Mouse (Mus musculus): ENCODE data around the gene Avil.
A peak's percentile ranks its signal among the peaks of the same experiment; 100 is the strongest.
"Not testable (repeated sequence)": the region's sequence is repeated elsewhere in the genome, so short reads cannot be mapped to it uniquely, and the experiment has no call there.

Gene Avil

DNA sequence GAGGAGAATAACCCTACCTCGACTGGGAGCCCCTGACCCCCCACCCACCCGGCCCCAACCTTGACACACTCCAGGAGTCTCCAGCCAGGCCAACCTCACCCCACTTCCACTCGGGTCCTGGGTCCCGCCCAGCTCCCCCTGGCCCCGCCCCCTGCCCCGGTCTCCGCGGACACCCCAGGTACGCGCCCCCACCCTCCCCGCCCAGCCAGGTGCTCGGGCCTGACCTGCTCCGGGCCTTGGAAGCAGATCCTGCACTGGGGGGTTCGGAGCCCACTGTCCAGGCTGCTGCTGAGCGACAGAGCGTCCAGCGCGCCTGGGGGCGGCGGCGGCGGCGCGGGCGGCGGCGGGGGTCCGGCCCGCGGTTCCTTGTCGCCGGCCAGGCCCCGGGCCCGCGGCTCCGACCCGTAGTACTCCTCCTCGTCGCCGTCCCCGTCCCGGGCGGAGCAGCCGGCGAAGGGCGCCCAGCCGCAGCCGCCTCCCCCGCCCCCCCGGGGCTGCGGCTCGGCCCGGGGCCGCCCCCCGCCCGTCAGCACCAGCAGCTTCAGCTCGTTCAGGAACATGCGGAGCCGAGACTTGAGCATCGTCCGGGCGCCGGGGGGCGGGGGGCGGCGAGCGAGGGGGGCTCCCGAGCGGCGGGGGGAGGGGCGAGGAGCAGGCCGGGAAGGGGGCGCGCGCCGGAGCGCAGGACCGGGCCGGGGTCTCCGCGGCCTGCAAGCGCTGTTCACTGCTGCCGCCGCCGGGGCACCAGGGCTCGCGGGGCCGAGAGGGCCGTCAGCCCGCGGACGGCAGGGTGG is 58.9 kb downstream of the Avil start:
- no peak for DNase-seq (ENCODE audit: low spot score in 2 of 2)

DNA sequence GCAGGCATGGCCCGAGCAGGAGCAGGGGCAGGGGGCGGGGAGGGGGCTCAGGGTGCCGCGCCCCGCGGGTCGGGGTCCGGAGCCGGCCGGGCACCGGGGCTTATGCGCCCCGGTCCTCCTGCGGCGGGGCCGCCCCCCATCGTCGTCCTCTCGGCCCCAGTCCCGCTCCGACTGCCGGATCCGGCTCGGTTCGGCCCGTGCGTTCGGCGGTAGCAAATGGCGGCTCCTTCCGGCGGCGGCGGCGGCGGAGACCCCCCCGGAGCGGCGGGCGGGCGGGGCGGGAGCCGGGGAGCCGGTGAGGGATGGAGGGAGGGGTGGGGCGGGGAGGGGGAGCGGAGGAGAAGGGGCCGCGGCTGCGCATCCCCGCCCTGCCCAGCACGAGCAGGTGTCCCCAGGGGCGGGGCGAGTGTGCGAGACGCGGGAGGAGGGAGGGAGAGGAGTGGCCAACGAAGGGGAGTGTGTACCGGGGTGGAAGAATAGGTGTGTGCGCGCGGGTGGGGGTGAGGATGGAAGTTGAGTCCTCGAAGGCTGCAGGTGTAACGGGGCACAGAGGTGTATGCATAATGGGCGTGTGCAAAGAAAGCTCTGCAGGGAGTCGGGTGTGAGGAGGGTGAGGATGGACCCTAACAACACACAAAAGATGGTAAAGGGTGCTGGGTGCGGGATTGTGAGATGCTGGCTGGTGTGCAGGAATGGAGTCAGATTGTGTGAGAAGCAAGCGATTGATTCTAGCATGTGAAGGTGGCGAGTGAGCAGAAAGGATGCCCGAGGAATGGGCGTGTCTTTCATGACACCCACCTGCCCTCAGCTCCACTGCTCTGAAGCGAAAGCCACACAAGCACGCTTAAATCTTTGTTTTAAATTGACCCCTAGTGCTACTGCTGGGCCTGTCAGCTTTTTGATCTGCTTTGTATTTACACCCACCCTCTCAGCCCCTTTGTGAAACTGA is 59.7 kb downstream of the Avil start, which contains the start of gene March9:
Gene March9 (minus strand): TSS at position 217 of the 949 bp plus-strand sequence.
- peak in 1 of 2 experiments; percentile 79 for DNase-seq (ENCODE audit: low spot score in 2 of 2)

DNA sequence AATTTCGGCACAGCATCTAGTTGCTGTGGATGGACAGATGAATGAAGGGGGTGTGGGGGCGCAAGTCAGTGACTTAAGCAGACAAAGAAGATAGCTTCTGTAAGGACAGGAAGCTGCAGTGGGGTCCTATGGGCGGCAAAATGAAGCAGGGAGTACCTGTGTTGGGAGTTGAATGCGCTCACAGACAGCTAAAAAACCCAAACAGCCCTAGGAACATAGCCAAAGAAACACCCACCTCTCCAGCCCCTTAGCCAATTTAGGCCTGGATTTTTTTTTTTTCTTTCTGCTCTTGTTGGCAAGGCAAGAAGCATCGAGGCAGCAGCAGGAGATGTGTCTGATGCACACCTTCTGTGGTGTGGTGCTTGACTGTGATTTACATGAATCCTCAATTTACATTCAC is 60.6 kb downstream of the Avil start:
- no peak for DNase-seq (ENCODE audit: low spot score in 2 of 2)

DNA sequence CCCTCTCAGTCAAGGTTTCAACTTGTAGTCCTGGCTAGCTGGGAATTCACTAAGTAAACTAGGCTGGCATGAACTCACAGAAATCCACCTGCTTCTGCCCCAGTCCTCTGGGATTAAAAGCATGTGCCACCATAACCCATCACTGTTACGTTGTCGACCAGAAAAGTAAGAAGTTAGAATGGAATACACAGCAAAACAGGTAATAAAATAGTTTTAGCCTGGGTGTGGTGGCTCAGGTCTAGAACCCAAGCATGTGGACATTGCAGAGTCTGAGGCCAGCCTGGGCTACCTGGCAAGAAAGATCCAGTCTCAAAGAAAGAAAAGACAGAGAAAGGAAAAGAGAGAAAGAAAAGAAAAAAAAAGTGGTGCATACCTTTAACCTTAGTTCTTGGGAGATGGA is 61.0 kb downstream of the Avil start:
- DNase-seq (ENCODE audit: low spot score in 2 of 2) = no peak

DNA sequence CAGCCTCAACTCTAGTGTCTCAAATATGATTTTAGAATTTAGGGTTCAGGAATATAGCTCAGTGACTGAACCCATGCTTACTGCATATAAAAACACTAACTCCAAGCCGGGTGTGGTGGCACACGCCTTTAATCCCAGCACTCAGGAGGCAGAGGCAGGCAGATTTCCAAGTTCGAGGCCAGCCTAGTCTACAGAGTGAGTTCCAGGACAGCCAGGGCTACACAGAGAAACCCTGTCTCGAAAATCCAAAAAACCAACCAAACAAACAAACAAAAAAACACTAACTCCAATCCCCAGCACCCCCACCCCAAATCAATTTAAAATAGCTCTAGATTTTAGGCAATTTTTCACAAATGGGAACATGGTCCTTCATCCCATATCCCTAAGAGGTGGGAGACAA is 61.6 kb downstream of the Avil start:
- not testable (repeated sequence) for DNase-seq (ENCODE audit: low spot score in 2 of 2)

DNA sequence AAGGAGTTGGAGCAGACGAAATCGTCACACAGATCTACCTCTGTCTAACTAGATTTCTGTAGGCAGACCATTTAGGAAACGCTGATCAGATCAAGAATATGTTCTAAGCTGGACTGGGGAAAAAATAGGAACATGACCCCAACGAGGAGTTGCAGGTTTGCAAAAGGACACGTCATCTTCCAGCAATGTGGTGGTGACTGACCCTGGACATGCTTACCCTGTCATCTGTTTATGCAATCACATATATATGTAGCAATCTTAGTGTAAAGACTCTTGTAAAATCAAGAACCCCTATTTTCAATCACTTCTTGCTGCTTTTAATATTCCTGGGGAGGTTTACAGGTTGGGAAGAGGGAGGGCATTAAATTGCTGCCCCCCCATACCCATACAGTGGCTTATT is 62.0 kb downstream of the Avil start:
- DNase-seq (ENCODE audit: low spot score in 2 of 2) = no peak

DNA sequence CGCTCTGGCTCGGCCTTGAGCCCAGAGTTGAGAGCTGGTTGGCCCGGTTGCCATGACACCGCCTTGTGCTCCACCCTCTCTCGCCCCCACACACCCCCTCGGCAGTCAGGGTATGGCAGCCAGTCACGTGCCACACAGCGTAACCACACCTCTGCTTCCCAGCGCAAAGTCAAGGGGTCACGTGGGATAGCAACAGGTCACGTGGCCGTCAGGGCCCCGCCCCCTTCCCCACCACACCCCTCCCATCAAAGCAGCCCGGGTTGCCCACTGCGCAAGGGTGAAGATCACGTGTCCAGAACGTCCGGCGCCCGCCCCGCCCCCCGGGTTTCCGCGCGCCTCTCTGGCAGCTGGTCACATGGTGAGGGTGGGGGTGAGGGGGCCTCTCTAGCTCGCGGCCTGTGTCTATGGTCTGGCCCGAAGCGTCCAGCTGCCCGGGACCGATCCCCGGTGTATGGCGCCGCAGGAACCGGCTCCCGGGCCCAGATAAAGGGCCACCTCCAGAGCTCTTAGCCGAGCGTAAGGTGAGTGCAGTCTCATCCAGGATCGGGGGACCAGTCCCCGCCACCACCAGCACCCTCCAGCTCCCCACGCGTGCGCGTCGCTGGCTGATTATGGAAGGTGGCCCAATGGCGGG is 62.8 kb downstream of the Avil start, which contains the start of gene Cdk4:
Gene Cdk4 (plus strand): TSS at position 296 of the 634 bp plus-strand sequence.
- DNase-seq (ENCODE audit: low spot score in 2 of 2) = peak; percentile 98 to 99

DNA sequence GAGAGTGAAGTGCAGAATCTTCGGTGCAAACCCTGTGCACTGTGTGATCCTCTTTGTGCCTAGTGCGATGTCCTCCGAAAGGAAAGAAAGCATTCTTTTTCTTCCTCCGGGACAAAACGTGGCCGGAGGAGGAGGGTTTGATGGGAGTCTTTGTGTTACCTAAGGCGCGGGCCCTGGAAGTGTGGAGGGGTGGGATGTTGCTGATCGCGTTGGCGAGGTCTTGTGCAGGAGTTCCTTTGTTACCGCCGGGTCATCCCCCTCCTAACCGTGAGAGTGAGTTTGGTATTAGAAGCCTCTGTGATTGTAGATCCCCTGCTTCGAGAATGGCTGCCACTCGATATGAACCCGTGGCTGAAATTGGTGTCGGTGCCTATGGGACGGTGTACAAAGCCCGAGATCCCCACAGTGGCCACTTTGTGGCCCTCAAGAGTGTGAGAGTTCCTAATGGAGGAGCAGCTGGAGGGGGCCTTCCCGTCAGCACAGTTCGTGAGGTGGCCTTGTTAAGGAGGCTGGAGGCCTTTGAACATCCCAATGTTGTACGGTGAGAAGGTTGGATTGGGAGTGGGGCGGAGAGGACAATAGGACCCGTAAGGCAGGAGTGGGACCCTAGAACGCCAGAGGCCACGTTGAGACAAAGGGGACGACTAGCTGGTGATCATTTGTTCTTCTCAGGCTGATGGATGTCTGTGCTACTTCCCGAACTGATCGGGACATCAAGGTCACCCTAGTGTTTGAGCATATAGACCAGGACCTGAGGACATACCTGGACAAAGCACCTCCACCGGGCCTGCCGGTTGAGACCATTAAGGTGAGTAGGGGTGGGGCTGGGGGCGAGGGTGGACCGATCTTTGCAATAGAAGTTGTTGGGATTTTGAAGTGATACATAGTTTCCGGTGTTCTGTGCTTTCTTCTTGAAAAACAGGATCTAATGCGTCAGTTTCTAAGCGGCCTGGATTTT is 63.7 kb downstream of the Avil start:
- no peak for DNase-seq (ENCODE audit: low spot score in 2 of 2)

DNA sequence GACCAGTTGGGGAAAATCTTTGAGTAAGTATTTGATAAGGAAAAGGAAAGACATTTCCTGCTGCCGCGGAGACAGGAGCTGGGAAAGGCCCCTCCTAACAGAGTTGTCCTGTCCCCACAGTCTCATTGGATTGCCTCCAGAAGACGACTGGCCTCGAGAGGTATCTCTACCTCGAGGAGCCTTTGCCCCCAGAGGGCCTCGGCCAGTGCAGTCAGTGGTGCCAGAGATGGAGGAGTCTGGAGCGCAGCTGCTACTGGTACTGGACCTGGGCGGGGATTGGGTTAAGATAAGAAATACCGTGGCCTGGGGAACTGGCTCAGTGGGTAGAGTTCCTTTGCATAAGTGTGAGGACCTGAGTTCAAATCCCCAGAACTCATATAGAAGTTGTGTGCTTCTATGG is 65.5 kb downstream of the Avil start:
- DNase-seq (ENCODE audit: low spot score in 2 of 2) = no peak

DNA sequence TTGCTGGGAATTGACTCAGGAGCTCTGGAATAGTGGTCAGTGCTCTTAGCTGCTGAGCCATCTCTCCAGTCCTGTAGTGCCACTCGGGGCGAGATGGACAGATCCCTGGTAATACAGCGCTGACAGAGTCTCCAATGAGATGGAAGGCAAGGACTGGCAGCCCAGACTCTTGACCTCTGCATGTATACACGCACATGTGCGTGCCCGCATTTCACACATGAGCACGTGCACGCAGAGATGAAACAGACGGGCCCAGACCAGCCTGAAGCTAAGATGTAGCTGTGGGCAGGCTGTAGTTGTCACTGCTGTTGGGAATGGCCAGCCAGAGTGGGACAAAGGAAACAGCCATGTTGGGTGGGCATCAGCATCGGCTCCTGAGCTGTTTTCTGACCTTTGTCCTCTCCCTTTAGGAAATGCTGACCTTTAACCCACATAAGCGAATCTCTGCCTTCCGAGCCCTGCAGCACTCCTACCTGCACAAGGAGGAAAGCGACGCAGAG is 66.1 kb downstream of the Avil start:
- no peak for DNase-seq (ENCODE audit: low spot score in 2 of 2)

DNA sequence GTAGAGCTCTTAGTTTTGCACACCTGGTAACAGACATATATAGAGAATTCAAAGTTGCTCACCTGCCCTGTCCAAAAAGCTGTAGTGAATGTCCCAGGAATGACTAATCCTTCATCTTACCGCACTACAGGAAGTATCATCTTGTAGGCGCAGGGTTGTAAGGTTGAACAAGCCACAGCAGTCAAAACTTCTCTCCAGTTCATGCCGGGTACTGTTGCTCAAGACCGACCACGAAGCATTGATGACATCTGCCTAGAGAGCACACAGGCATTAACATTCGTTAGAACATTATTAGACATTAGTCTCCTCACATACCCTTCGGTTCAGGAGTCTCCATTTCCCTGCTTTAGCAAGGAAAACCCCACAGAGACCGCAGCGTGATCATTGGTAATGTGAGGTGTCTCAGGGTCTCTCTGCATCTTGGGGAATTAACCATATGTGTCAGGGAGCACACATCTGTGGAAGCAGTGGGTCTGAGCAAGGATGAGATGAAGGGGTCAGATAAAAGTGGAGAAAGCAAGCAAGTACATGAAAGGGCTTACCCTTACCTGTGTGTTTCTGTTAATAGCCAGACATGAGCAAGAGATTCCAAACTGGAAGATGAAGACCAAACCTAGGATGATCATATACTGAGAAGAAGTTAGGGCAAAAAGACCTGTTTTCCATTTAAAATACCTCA is 68.0 kb downstream of the Avil start:
- DNase-seq (ENCODE audit: low spot score in 2 of 2) = no peak

DNA sequence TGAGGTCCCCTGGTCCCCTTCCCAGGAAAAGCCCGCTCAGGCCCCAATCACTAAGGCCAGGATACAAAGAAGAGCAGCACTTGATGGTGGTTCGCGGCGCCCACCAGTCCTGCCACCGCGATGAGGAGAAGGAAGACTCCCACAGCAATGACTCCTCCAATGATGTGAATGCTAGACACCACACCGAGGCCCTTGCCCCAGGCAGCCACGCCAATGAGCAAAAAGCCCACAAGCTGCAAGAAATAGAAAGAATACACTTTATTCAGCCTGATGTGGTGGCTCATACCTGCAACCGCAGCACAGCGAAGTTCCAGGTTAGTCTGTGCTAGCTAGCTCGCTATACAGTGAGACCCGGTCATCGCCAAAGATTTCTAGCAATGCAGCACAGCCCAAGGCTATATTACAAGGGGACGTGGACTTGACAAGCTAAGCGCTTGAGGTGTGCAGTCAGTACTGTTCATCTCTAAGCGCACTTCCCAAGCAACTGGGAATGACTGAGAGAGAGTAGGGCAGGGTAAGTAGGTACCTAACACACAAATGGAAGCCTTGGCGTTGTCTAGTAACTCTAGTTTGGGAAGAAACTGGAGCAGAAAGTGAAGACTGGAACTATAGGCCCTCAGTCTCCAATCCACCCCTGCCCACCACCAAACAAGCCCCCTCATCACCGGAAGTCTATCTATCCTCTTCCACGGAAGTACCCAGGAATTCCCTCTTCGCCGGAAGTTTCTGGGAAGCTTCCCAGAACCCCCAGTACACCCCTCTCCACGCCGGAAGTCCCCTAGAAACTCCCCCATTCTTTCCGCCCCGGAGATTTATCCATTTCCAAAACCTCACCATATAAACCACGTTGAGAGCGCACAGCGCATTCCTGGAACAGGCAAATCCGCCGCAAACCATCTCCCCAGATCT is 69.0 kb downstream of the Avil start:
- DNase-seq (ENCODE audit: low spot score in 2 of 2) = no peak

Measured in right cerebral cortex, postnatal 36 days (tissue).